Mouse (Mus musculus) R1 (cell line): ENCODE measurements at regions not wholly inside any gene's neighbourhood (a gene's known extent, or its start where the extent isn't known, plus 50 kb on each side); places are given as distances from the start of the nearest gene placed in this dataset.

Experiments used
- DNase-seq: peaks from one replicate; pipeline ENCODE4 v3.0.0-alpha.2; 2018; ENCODE audit warnings: low read depth, low spot score

- DNase-seq: no peak
These were observed 253.5 kb upstream of the Cadm1 start for GRCm38 (mm10) chr9:47276303-47277005.

GRCm38 (mm10) chr9:47279410-47279809, 250.6 kb upstream of the Cadm1 start:
- DNase-seq: no peak

- no peak for DNase-seq
These were observed 249.8 kb upstream of the Cadm1 start for GRCm38 (mm10) chr9:47280146-47280545.

- peak; percentile 26 for DNase-seq
These were observed 249.4 kb upstream of the Cadm1 start for GRCm38 (mm10) chr9:47280598-47280997.

- no peak for DNase-seq
These were observed 246.1 kb upstream of the Cadm1 start for GRCm38 (mm10) chr9:47283746-47284455.

- DNase-seq: peak; percentile 17
These were observed 242.8 kb upstream of the Cadm1 start for GRCm38 (mm10) chr9:47286930-47287722.

GRCm38 (mm10) chr9:47288587-47289199, 241.3 kb upstream of the Cadm1 start:
- DNase-seq: peak; percentile 62

GRCm38 (mm10) chr9:47300633-47301032, 229.3 kb upstream of the Cadm1 start:
- no peak for DNase-seq

GRCm38 (mm10) chr9:47307125-47307751, 222.7 kb upstream of the Cadm1 start:
- no peak for DNase-seq

GRCm38 (mm10) chr9:47307752-47308500, 222.0 kb upstream of the Cadm1 start:
- no peak for DNase-seq

- DNase-seq: no peak
These were observed 216.5 kb upstream of the Cadm1 start for GRCm38 (mm10) chr9:47313433-47313832.

- no peak for DNase-seq
These were observed 215.7 kb upstream of the Cadm1 start for GRCm38 (mm10) chr9:47314236-47314635.

GRCm38 (mm10) chr9:47320345-47320744, 209.6 kb upstream of the Cadm1 start:
- DNase-seq: no peak

- DNase-seq: no peak
These were observed 208.7 kb upstream of the Cadm1 start for GRCm38 (mm10) chr9:47321106-47321789.

GRCm38 (mm10) chr9:47322293-47322692, 207.7 kb upstream of the Cadm1 start:
- no peak for DNase-seq

- no peak for DNase-seq
These were observed 206.9 kb upstream of the Cadm1 start for GRCm38 (mm10) chr9:47323051-47323450.

GRCm38 (mm10) chr9:47327575-47327974, 202.4 kb upstream of the Cadm1 start:
- DNase-seq: no peak

GRCm38 (mm10) chr9:47332929-47333328, 197.0 kb upstream of the Cadm1 start:
- DNase-seq: no peak

- peak; percentile 44 for DNase-seq
These were observed 191.8 kb upstream of the Cadm1 start for GRCm38 (mm10) chr9:47338221-47338620.

GRCm38 (mm10) chr9:47346527-47347111, 183.4 kb upstream of the Cadm1 start:
- DNase-seq: no peak
